Mouse (Mus musculus) hindbrain, embryonic 13.5 days (tissue): ENCODE measurements at regions not wholly inside any gene's neighbourhood (a gene's known extent, or its start where the extent isn't known, plus 50 kb on each side); places are given as distances from the start of the nearest gene placed in this dataset.
"Not testable (repeated sequence)": the region's sequence is repeated elsewhere in the genome, so short reads cannot be mapped to it uniquely, and the experiment has no call there.

ENCODE experiments used
- ATAC-seq: fragments of 200-750 bp; cut with Nextera tagmentation; 2 replicates; pipeline ENCODE4 v1.8.0; 2017; ENCODE audit warnings: moderate TSS enrichment; ENCODE audit not compliant: low FRiP score
- H3K27ac ChIP-seq: fragments of 300-500 bp; sonication (generic); 2 replicates; pipeline ENCODE4 v1.5.1; 2015; ENCODE audit warnings: inconsistent platforms, mild to moderate bottlenecking, moderate library complexity
- H3K27me3 ChIP-seq: fragments of 300-500 bp; sonication (generic); 2 replicates; pipeline ENCODE4 v1.6.1; 2015; ENCODE audit warnings: mild to moderate bottlenecking, inconsistent platforms
- H3K36me3 ChIP-seq: fragments of 300-500 bp; sonication (generic); 2 replicates; pipeline ENCODE4 v1.6.1; 2015; ENCODE audit warnings: mild to moderate bottlenecking, inconsistent platforms
- H3K4me1 ChIP-seq: fragments of 300-500 bp; sonication (generic); replicated peaks from 2 replicates; pipeline ENCODE4 v1.6.1; 2015; ENCODE audit warnings: inconsistent platforms
- H3K4me2 ChIP-seq: fragments of 300-500 bp; sonication (generic); 2 replicates; pipeline ENCODE4 v1.6.1; 2015; ENCODE audit warnings: inconsistent platforms, mild to moderate bottlenecking, moderate library complexity
- H3K4me3 ChIP-seq: fragments of 300-500 bp; sonication (generic); 2 replicates; pipeline ENCODE4 v1.5.1; 2015; ENCODE audit warnings: mild to moderate bottlenecking, inconsistent platforms
- H3K9ac ChIP-seq: fragments of 300-500 bp; sonication (generic); 2 replicates; pipeline ENCODE4 v1.6.1; 2015; ENCODE audit warnings: mild to moderate bottlenecking, inconsistent platforms
- H3K9me3 ChIP-seq: fragments of 300-500 bp; sonication (generic); 2 replicates; pipeline ENCODE4 v1.6.1; 2016; ENCODE audit warnings: inconsistent platforms
- WGBS: fragments of 180-500 bp; shearing (Covaris S2); methylation state at CpG from one replicate; pipeline ENCODE4 v1.1.7; 2015; 5-methylcytosine and 5-hydroxymethylcytosine counted together

DNA sequence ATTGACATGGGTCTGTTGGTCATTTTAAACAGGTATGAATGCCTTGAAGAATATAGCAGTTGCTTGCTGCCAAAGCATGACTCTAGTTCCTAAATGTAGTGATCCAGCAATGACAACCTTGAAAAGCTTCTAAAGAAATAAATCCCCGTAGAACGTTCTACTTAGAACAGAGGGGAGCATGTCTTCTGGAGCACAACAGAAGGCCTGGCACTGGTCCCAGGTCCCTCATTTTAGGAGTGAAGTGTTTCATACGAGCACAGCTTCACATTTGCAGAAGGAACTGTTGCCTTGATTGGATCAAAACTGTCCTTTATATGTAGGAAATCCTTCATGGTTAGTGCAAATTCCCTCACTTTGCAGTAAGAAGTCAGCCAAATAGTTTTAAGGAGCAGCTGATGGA lies 226.4 kb downstream of the Plod2 start:
- Histone ChIP-seq H3K4me1 (no peaks in the 10 kb centered on the region), H3K9me3 (no peaks in the 10 kb centered on the region), H3K4me2 (no peak overlapping the region), H3K27me3 (no peaks in the 10 kb centered on the region), H3K36me3 (no peaks in the 10 kb centered on the region), H3K27ac (no peak overlapping the region), H3K9ac (no peak overlapping the region), H3K4me3 (no peak overlapping the region)
- no peak for ATAC-seq
- 81% methylated on average over 3 of the region's 3 CpGs for WGBS

DNA sequence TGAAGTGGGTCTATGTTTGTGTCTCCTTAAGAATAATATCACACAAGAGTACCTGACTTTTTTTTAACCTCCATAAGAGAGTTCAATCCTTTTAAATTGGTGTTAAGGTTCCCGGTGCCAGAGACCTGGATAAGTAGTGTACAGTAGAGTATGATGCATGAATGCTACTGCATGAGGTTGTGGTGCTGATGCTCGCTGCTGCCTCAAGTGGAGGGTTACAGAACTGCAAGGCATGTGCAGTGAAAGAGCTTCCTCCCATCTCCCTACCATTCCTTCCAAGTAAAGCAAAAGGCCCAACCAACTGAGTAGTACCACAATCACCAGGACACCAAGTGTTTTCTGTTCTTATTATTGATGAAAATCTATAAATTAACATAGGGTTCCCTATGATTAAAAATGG lies 227.5 kb downstream of the Plod2 start:
- Histone ChIP-seq H3K4me3 (no peak overlapping the region), H3K27me3 (no peaks in the 10 kb centered on the region), H3K4me1 (no peaks in the 10 kb centered on the region), H3K9ac (no peak overlapping the region), H3K36me3 (no peaks in the 10 kb centered on the region), H3K9me3 (no peaks in the 10 kb centered on the region), H3K4me2 (no peak overlapping the region), H3K27ac (no peak overlapping the region)
- whole genome bisulfite sequencing: 66% methylated on average over 2 of the region's 2 CpGs
- ATAC-seq: no peak

DNA sequence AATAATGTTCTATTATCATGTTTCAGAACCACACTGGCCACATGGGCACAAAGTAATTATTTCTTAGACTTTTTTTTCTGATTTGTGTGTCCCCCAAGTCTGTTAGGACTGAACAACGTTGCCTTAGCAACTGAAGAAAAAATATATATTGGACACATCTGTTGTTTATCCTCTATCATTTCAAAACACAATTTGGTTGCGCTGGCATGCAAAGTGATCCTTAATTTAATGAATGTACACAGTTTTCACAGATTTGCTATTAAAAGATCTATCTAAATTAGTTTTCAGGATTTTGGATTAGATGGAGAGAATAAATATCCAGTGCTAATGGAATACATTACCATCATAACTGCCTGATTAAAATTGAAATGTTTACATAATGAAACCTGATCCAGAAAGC lies 229.0 kb downstream of the Plod2 start:
- H3K4me1 ChIP-seq: no peaks in the 10 kb centered on the region
- no peak overlapping the region for H3K27ac ChIP-seq
- H3K4me2 ChIP-seq: no peak overlapping the region
- no peak overlapping the region for H3K4me3 ChIP-seq
- WGBS: 70% methylated on average over 2 of the region's 2 CpGs
- ATAC-seq: no peak
- no peaks in the 10 kb centered on the region for H3K27me3 ChIP-seq
- H3K36me3 ChIP-seq: no peaks in the 10 kb centered on the region
- no peak overlapping the region for H3K9ac ChIP-seq
- no peaks in the 10 kb centered on the region for H3K9me3 ChIP-seq

DNA sequence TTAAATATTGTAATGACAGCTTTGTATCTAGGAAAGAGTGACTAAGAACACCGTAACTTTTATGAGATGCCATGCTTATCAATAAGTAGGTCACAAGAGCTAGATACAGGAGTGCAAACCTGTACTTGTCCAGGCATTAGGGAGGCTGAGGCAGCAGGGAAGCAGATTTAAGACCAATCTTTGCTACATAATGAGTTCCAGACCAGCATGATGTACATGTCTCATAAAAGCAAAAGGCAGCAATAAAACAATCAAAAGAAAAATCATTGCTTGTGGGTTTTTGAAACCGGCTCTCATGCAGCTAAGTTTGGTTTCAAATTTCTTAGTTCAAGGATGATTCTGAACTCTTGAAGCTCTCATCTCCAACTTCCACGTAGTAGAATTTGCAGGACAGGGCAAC lies 229.7 kb downstream of the Plod2 start:
- Histone ChIP-seq H3K4me3 (no peak overlapping the region), H3K27ac (no peak overlapping the region), H3K9me3 (no peaks in the 10 kb centered on the region), H3K27me3 (no peaks in the 10 kb centered on the region), H3K9ac (no peak overlapping the region), H3K4me2 (no peak overlapping the region), H3K4me1 (no peaks in the 10 kb centered on the region), H3K36me3 (no peaks in the 10 kb centered on the region)
- 83% methylated on average over 3 of the region's 3 CpGs for WGBS
- ATAC-seq: no peak

DNA sequence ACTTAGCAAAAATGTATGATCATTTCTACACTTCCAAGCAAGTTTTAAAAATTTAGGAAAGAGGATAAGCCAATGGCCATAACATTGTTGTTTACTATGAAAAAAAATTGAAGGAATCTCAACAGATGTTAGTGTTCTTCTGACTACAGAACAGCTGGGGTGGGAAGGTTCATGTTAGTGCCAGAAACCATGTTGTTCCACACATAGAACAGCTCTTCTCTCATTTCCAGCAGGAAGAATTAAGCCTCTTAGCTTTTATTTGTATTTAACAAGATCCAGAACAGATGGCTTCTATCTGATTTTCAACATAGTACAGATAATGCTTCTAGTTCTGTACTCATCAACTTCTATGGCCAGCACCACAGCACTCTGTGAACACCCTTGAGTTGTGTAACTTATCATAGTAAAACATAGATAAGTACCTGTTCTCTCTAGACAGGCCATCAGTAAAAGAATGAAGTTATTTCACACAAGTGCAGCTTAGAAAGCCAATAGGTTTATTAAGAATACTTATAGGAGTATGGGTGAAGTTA lies 241.0 kb downstream of the Plod2 start:
- Histone ChIP-seq H3K9me3 (no peaks in the 10 kb centered on the region), H3K9ac (no peak overlapping the region), H3K27me3 (no peaks in the 10 kb centered on the region), H3K36me3 (no peaks in the 10 kb centered on the region), H3K27ac (no peak overlapping the region), H3K4me2 (no peak overlapping the region), H3K4me3 (no peak overlapping the region), H3K4me1 (no peaks in the 10 kb centered on the region)
- no peak for ATAC-seq

DNA sequence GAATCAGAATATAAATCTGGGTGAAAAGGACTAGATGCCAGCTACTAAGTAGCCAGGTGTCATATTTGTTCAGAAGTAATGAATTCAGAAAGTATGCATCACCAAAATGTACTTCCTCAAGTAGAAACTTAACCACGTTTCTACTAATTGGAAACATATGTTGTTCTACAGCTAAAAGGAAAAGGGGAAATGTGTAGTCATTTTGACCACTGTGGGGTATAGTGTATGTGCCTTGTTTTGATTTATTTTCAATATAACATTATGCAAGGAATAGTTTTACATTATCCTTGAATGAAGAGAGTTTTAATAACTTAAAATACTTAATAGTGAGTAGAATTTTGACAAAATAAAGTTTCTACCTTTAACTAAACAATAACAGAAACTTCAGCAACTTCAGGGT lies 257.7 kb downstream of the Plod2 start:
- Histone ChIP-seq H3K9ac (no peak overlapping the region), H3K4me2 (no peak overlapping the region), H3K27ac (no peak overlapping the region), H3K4me1 (no peaks in the 10 kb centered on the region), H3K27me3 (no peaks in the 10 kb centered on the region), H3K4me3 (no peak overlapping the region), H3K36me3 (no peaks in the 10 kb centered on the region), H3K9me3 (no peaks in the 10 kb centered on the region)
- no peak for ATAC-seq
- WGBS: 79% methylated on average over 1 of the region's 1 CpGs

DNA sequence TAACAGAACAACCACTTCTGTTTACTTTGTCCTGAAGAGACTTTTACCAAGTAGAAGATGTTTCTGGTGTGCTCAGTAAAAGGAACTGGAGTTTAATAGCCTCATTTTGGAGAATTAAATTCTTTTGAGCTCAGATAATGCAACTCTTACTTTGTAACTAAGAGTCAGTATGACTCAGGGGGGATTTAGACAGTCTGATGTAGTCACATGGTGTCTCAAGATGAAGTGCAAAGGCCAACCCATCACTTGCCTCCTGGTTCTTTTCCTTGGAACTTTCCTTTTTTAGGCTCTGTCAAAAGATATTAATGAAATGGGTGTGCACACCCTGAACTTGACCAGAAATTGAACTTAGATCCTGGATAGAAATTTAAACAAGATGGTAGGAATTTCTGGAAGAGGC lies 267.4 kb downstream of the Plod2 start:
- no peaks in the 10 kb centered on the region for H3K9me3 ChIP-seq
- H3K36me3 ChIP-seq: no peaks in the 10 kb centered on the region
- no peak overlapping the region for H3K27ac ChIP-seq
- no peak overlapping the region for H3K4me2 ChIP-seq
- H3K4me3 ChIP-seq: no peak overlapping the region
- ATAC-seq: no peak
- H3K9ac ChIP-seq: no peak overlapping the region
- no peaks in the 10 kb centered on the region for H3K4me1 ChIP-seq
- no peaks in the 10 kb centered on the region for H3K27me3 ChIP-seq

DNA sequence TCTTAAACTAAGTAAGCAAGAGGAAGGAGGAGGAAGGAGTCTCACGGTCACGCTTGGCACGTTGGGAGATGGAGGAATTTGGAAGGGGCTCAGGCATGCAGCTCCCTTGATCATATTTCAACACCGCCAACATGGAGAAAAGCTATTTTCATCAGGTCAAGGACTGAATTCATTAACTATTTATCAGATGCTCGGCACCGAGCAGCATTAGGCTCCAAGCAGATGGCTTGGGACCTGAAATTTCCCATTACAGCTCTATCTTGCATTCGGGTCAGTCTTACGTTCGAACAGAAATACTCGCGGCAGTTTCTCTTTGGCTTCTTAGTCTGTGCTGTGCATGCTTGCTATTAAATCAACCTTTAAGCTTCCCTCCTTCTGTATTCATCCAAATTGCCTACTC lies 278.7 kb downstream of the Plod2 start:
- Histone ChIP-seq H3K27me3 (no peaks in the 10 kb centered on the region), H3K36me3 (no peaks in the 10 kb centered on the region), H3K27ac (no peak overlapping the region), H3K4me2 (peak overlapping the region; percentile 40), H3K9ac (0 out of 2 replicates have a peak overlapping the region, but pooled peaks have one; percentile 6), H3K9me3 (no peaks in the 10 kb centered on the region), H3K4me1 (0 out of 2 replicates have a peak, but pooled peaks cover 3% of the 10 kb centered on the region), H3K4me3 (peak overlapping the region; percentile 14; the same call in 1 of the 2 replicates)
- 37% methylated on average over 11 of the region's 11 CpGs for WGBS
- peak; percentile 75; the same call in 1 of the 2 replicates for ATAC-seq

DNA sequence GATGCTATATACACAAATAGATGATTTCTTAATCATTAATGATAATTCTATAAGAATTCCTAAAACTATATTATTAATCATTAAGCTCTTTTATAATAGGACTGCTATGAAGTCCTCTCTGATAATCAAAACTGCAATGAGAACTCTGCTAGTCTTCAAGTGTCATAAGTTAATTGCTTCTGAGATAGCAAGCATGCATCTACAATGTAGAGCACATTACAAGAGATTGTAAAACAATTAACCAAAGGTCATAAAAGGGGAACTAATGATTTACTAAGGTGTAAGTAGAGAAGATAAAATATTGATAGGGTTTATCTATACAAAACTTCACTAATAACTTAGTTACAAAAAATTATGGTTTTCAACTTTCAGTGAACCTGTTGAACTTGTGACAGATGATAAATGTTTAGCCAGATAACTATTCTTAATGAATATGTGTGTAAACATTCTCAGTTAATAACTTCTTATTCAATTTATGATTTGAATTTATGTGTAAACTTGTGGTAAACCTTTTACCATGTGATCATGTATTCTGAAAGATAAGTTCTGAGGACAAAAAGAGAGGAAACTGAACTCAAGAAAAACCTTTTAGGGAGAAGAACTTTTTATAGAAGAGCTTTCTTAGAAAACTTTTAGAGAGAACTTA lies 284.8 kb downstream of the Plod2 start:
- ATAC-seq: no peak
- Histone ChIP-seq H3K36me3 (no peaks in the 10 kb centered on the region), H3K4me1 (no peaks in the 10 kb centered on the region)

DNA sequence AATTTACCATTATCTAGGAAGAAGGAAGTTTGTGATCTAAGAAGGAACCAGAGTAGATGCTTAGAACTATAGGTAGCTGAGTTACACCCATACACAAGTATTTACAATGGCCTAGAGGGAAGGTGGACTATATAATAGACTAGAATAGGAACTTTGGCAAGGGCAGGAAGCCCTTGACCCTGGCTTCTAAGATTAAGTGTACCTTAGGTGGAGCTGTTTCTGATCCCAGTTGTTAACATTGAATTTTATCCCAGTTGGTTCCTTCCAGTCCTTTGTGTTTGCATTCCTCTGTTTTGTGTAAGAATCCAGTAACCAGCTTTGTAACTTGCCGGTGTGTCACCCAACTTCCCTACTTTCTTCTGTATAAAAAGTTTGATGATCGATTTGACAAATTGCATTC lies 294.1 kb downstream of the Plod2 start:
- ATAC-seq, H3K27ac ChIP-seq, H3K9me3 ChIP-seq, H3K27me3 ChIP-seq, H3K9ac ChIP-seq, H3K4me3 ChIP-seq, H3K4me2 ChIP-seq, H3K36me3 ChIP-seq, H3K4me1 ChIP-seq: not testable (repeated sequence)
- 96% methylated on average over 2 of the region's 2 CpGs for WGBS

More for the DNA sequence above, 284.8 kb downstream of the Plod2 start:
- Histone ChIP-seq H3K27me3 (no peaks in the 10 kb centered on the region), H3K9me3 (no peaks in the 10 kb centered on the region), H3K4me2 (no peak overlapping the region), H3K9ac (no peak overlapping the region), H3K4me3 (no peak overlapping the region), H3K27ac (no peak overlapping the region)

DNA sequence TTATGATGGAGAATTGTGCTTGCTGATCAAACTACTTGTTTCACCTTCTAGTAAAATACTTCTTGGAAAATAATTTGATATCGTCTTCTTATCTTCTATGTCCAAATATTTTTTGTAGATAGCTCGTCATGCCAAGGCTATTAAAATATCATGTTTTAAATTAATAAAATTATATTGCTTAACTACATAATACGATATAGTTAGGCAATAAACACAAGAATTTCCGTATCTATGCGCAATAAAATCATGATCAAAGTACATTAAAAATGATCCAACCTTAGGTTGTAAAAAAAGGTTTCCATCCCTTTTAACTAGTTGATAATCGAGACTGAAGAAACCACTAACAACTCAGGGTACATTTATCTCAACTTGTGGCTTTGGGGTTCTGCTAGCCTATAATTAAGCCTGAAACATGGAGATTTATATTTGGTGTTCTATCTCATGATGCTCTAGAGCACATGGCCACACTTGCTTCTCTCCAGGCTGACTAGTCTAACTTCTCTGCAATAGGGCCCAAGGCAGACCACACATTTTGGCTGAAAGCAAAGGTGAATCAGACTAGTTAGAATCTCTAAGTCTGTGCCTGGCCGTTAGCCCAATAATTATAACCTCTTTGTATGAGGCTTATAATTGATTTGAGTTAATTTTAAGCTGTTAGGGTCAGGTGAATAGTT lies 314.5 kb downstream of the Plod2 start:
- H3K4me2 ChIP-seq: no peak overlapping the region
- no peaks in the 10 kb centered on the region for H3K27me3 ChIP-seq
- no peaks in the 10 kb centered on the region for H3K36me3 ChIP-seq
- 93% methylated on average over 7 of the region's 7 CpGs for WGBS
- H3K27ac ChIP-seq: no peak overlapping the region
- H3K9ac ChIP-seq: no peak overlapping the region
- H3K4me3 ChIP-seq: no peak overlapping the region
- no peaks in the 10 kb centered on the region for H3K9me3 ChIP-seq
- no peaks in the 10 kb centered on the region for H3K4me1 ChIP-seq
- no peak for ATAC-seq

DNA sequence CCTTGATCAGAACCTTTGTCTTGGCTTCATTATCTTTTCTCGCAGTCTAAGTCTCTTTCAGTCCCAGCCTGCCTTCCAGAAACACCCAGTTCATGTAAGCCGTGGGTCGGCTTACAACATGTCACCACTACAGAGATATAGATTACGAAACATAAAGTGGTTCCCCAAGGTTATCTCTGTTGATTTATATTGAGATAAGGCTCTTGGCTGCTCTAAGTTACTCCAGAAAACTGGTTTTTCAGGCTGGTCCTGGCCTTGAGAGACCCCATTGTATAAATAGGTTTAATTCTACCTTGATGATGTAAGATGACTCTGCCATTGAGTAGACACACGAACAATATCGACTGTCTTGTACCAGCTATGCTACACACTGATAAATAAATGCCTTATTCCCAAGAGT lies 323.8 kb downstream of the Plod2 start:
- no peak for ATAC-seq
- H3K36me3 ChIP-seq: no peaks in the 10 kb centered on the region
- H3K27ac ChIP-seq: no peak overlapping the region
- no peak overlapping the region for H3K4me2 ChIP-seq
- no peaks in the 10 kb centered on the region for H3K27me3 ChIP-seq
- H3K9me3 ChIP-seq: no peaks in the 10 kb centered on the region
- WGBS: 93% methylated on average over 6 of the region's 6 CpGs
- H3K4me3 ChIP-seq: no peak overlapping the region
- no peak overlapping the region for H3K9ac ChIP-seq
- H3K4me1 ChIP-seq: no peaks in the 10 kb centered on the region

DNA sequence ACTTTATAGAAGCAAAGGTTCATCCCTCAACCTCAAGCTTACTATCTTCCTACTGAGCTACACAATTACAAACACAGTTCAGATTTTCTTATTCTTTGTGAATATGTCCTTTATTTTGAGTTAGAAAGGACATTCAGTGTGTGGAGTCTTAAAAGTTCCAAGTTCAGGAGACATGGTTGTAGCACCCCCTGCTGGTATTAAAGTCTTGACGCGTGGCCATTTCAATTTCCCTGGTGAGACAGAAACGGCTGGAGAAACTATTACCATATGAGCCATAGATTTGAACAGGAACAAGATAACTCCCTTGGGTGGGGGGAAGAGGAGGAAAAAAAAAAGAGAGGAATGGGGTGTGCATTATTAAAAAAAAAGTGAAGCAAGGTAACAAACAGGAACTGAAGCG lies 336.6 kb downstream of the Plod2 start:
- Histone ChIP-seq H3K4me1 (peaks cover 7% of the 10 kb centered on the region; the same call in 1 of the 2 replicates), H3K4me2 (no peak overlapping the region), H3K9me3 (no peaks in the 10 kb centered on the region), H3K4me3 (no peak overlapping the region), H3K9ac (no peak overlapping the region), H3K27ac (no peak overlapping the region), H3K27me3 (no peaks in the 10 kb centered on the region), H3K36me3 (no peaks in the 10 kb centered on the region)
- 40% methylated on average over 4 of the region's 4 CpGs for WGBS
- no peak for ATAC-seq
